ENCODE assay signal across 19 mouse cellular contexts in the genomic region with DNA sequence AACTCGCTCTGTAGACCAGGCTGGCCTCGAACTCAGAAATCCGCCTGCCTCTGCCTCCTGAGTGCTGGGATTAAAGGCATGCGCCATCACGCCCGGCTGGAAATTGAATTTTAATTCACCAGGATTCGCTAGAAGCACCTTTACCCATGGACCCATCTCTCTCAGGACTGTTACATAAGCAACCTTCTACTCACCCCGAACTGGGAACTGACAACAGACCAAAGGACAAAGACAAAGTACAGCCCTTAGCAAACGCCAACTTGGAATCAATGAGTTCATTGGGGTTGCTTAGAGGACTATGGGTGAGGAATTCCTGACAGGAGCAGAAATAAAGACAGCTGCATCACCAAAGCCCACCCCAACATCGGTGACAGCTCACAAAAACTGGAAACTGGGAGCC. TPM values are rescaled to one million over a fixed set of nuclear protein-coding genes. Genes with fewer than 3 reads are reported as not detected.
"Had no signal": no experiment of that assay in that cellular context is flagged by ENCODE, and none has a peak within 500 bp of the region (broad histone marks: within the 10 kb centered on the region; RNA-seq: fewer than 3 reads in every experiment).

No protein-coding gene starts in this region.

- H3K9me3 ChIP-seq: limb, embryonic 12.5 days; liver, embryonic 13.5 days; midbrain, embryonic 10.5 days; neural tube, embryonic 15.5 days; stomach, embryonic 15.5 days had no signal

- ATAC-seq: hindbrain, postnatal 0 days had no signal

- H3K4me2 ChIP-seq: limb, embryonic 12.5 days; liver, embryonic 13.5 days; lung, embryonic 14.5 days; neural tube, embryonic 15.5 days; stomach, embryonic 15.5 days had no signal

- H3K27ac ChIP-seq: hindbrain, postnatal 0 days; kidney, postnatal 0 days; layer of hippocampus, adult 2 months; limb, embryonic 12.5 days; liver, embryonic 13.5 days; midbrain, embryonic 10.5 days; neural tube, embryonic 15.5 days; stomach, embryonic 15.5 days had no signal

- H3K9ac ChIP-seq: limb, embryonic 12.5 days; liver, embryonic 13.5 days; lung, embryonic 14.5 days; neural tube, embryonic 15.5 days; stomach, embryonic 15.5 days had no signal

- H3K4me3 ChIP-seq: layer of hippocampus, adult 2 months; limb, embryonic 12.5 days; liver, embryonic 13.5 days; midbrain, embryonic 10.5 days; myocyte; neural tube, embryonic 15.5 days; stomach, embryonic 15.5 days had no signal

- DNase-seq: liver, embryonic 13.5 days; lung, embryonic 14.5 days; lung, postnatal 10 days; lung, postnatal 4 days; midbrain, embryonic 14.5 days; right cerebral cortex, adult 18-20 months; spleen, adult 18-20 months; thymus, adult 2 months; thymus, postnatal 36 days had no signal

- H3K36me3 ChIP-seq: limb, embryonic 12.5 days; liver, embryonic 13.5 days; midbrain, embryonic 10.5 days; neural tube, embryonic 15.5 days; stomach, embryonic 15.5 days had no signal

RNA-seq across cellular contexts. Expression of a gene that starts 8.6 kb away (rescaled TPM):
- polyA plus RNA-seq: hindbrain, postnatal 0 days; intestine, embryonic 14.5 days; limb, embryonic 12.5 days; liver, embryonic 13.5 days; lung, embryonic 14.5 days; midbrain, embryonic 10.5 days; midbrain, embryonic 14.5 days; neural tube, embryonic 11.5 days; neural tube, embryonic 15.5 days; stomach, embryonic 15.5 days had no signal
